Mouse (Mus musculus) MEL (cell line): ENCODE results near the gene Nlgn1.

Experiments used
- BHLHE40 ChIP-seq: IDR thresholded peaks from 2 replicates; pipeline ENCODE4 v1.6.1; 2012; ENCODE audit warnings: low read depth, mild to moderate bottlenecking, inconsistent platforms, low read length, improper control_type of control experiment, borderline replicate concordance
- CHD1 ChIP-seq: IDR thresholded peaks from 2 replicates; pipeline ENCODE4 v1.6.1; 2012; ENCODE audit warnings: low read depth, mild to moderate bottlenecking, inconsistent platforms, low read length, improper control_type of control experiment
- CHD2 ChIP-seq: IDR thresholded peaks from 2 replicates; pipeline ENCODE4 v1.6.1; 2011; ENCODE audit warnings: low read length, improper control_type of control experiment
- CTCF ChIP-seq, 3 experiments: IDR thresholded peaks in 2 of 3; conservative IDR thresholded peaks in 1 of 3; 2 replicates each; pipeline ENCODE4 v1.5.1; 2011 to 2012; ENCODE audit warnings: low read length in 3 of 3, low read depth in 2 of 3, mild to moderate bottlenecking in 2 of 3, improper control_type of control experiment in 1 of 3, inconsistent platforms in 1 of 3, mixed read lengths in 1 of 3, moderate library complexity in 1 of 3; ENCODE audit not compliant: control insufficient read depth in 1 of 3, insufficient read depth in 1 of 3, poor library complexity in 1 of 3, severe bottlenecking in 1 of 3
- EP300 ChIP-seq, 2 experiments: IDR thresholded peaks; 2 replicates each; pipeline ENCODE4 v1.6.1; 2011; ENCODE audit warnings: improper control_type of control experiment in 2 of 2, low read length in 2 of 2, low read depth in 1 of 2, mild to moderate bottlenecking in 1 of 2
- MXI1 ChIP-seq: IDR thresholded peaks from 2 replicates; pipeline ENCODE4 v1.6.1; 2011; ENCODE audit warnings: mild to moderate bottlenecking, low read depth, low read length, improper control_type of control experiment
- POLR2A ChIP-seq, 2 experiments: IDR thresholded peaks; 2 replicates each; pipeline ENCODE4 v1.6.1; 2011 to 2012; ENCODE audit warnings: low read length in 2 of 2, mild to moderate bottlenecking in 2 of 2, control low read depth in 1 of 2, improper control_type of control experiment in 1 of 2, low read depth in 1 of 2, moderate library complexity in 1 of 2; ENCODE audit not compliant: control insufficient read depth in 1 of 2, insufficient read depth in 1 of 2, poor library complexity in 1 of 2
- ZC3H11A ChIP-seq: IDR thresholded peaks from 2 replicates; pipeline ENCODE4 v1.6.1; 2012; ENCODE audit warnings: low read depth, mild to moderate bottlenecking, inconsistent platforms, low read length, improper control_type of control experiment

DNA sequence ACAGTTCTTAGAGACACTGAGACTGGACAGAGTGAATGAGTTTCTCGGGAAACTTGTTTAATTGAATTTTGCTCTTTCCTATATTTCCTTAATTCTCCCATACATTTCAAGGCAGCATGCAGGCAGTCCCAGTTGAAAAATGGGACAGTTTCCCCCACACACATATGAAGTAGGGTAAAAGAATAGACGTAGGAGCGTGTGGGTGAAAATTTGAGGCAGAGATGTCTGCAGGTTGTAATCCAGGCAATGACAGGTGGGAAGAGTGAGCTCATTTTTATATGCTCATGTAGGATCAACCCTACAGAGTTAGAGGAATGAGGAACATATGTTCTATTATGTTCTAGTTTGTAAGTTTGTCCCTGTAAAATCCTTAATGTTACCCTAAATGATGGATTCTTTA, 757.4 kb downstream of the Nlgn1 start:
- TF ChIP-seq CHD2 (no peak), ZC3H11A (no peak), POLR2A (IDR thresholded peaks at IDR 0.05; ENCODE audit: control insufficient read depth in 1 of 2, insufficient read depth in 1 of 2, low read depth in 1 of 2, low read length in 2 of 2, poor library complexity in 1 of 2) (no peak), CHD1 (no peak), MXI1 (no peak), BHLHE40 (no peak), CTCF (IDR thresholded peaks at IDR 0.05 in 2 of 3, conservative IDR thresholded peaks at IDR 0.05 in 1 of 3; ENCODE audit: control insufficient read depth in 1 of 3, insufficient read depth in 1 of 3, low read depth in 2 of 3, low read length in 3 of 3, poor library complexity in 1 of 3, severe bottlenecking in 1 of 3) (no peak), EP300 (IDR thresholded peaks at IDR 0.05; ENCODE audit: low read depth in 1 of 2, low read length in 2 of 2) (no peak)
